Mouse (Mus musculus) forebrain, postnatal 0 days (tissue): ENCODE results near the gene Piezo1. TPM values are rescaled to one million over a fixed set of nuclear protein-coding genes. Genes with fewer than 3 reads are reported as not detected.
A peak's percentile ranks its signal among the peaks of the same experiment; 100 is the strongest.

Experiments
- ATAC-seq: fragments of 200-750 bp; cut with Nextera tagmentation; 2 replicates; pipeline ENCODE4 v1.8.0; 2017; ENCODE audit warnings: mild to moderate bottlenecking, moderate library complexity
- DNase-seq: peaks from one replicate; pipeline ENCODE4 v3.0.0-alpha.2; 2015
- H3K27ac ChIP-seq: fragments of 300-500 bp; sonication (generic); 2 replicates; pipeline ENCODE4 v1.5.1; 2014; ENCODE audit warnings: low read depth, mild to moderate bottlenecking, antibody characterized with exemption, low read length, moderate library complexity, mixed read lengths
- H3K27me3 ChIP-seq: fragments of 300-500 bp; sonication (generic); 2 replicates; pipeline ENCODE4 v1.6.1; 2014; ENCODE audit warnings: mild to moderate bottlenecking, low read length, mixed read lengths; ENCODE audit not compliant: insufficient read depth
- H3K36me3 ChIP-seq: fragments of 300-500 bp; sonication (generic); 2 replicates; pipeline ENCODE4 v1.6.1; 2014; ENCODE audit warnings: mild to moderate bottlenecking, moderate library complexity; ENCODE audit not compliant: insufficient read depth
- H3K4me1 ChIP-seq: fragments of 300-500 bp; sonication (generic); 2 replicates; pipeline ENCODE4 v1.6.1; 2014; ENCODE audit warnings: antibody characterized with exemption; ENCODE audit not compliant: insufficient read depth
- H3K4me2 ChIP-seq: fragments of 300-500 bp; sonication (generic); 2 replicates; pipeline ENCODE4 v1.6.1; 2014; ENCODE audit warnings: low read depth, mild to moderate bottlenecking, moderate library complexity
- H3K4me3 ChIP-seq: fragments of 300-500 bp; sonication (generic); 2 replicates; pipeline ENCODE4 v1.5.1; 2014; ENCODE audit warnings: low read depth, low read length, mixed read lengths
- H3K9ac ChIP-seq: fragments of 300-500 bp; sonication (generic); 2 replicates; pipeline ENCODE4 v1.6.1; 2014; ENCODE audit warnings: mild to moderate bottlenecking
- H3K9me3 ChIP-seq: fragments of 300-500 bp; sonication (generic); 2 replicates; pipeline ENCODE4 v1.6.1; 2016; ENCODE audit warnings: low read length
- CTCF ChIP-seq: sonication (generic); IDR thresholded peaks from 2 replicates; pipeline ENCODE4 v1.5.1; 2016; ENCODE audit warnings: antibody characterized with exemption, control low read depth, low read depth
- WGBS: fragments of 180-500 bp; shearing (Covaris S2); extraction: QIAGEN DNeasy Blood & Tissue Kit; methylation state at CpG from one replicate; pipeline ENCODE4 v1.1.7; 2014; 5-methylcytosine and 5-hydroxymethylcytosine counted together
- polyA plus RNA-seq: library from polyadenylated mRNA; unstranded; fragments of >200 nt; fragmentation: Nextera tagmentation; extraction: Ambion mirVana; gene quantifications from 2 replicates; pipeline ENCODE4 v1.2.1, GENCODE M21; 2015
- total RNA-seq: library from RNA; depleted of rRNA; stranded (reverse); fragments of >200 nt; gene quantifications from 2 replicates; pipeline ENCODE4 v1.2.3, GENCODE M21; 2014

The Piezo1 gene
- total and polyA plus RNA-seq, 2 experiments from 2014 or later: 1.4 to 15.1 TPM

GRCm38 (mm10) chr8:122474951-122475560 lies 76.1 kb downstream of the Piezo1 start:
- peak overlapping the region; percentile 72; the same call in 1 of the 2 replicates for H3K27ac ChIP-seq
- WGBS: 13% methylated on average over 16 of the region's 16 CpGs

GRCm38 (mm10) chr8:122473911-122474421 lies 77.2 kb downstream of the Piezo1 start:
- WGBS: 84% methylated on average over 8 of the region's 8 CpGs

More at GRCm38 (mm10) chr8:122474951-122475560, 76.1 kb downstream of the Piezo1 start:
- Histone ChIP-seq H3K9ac (peak overlapping the region; percentile 91), H3K27me3 (no peaks in the 10 kb centered on the region), H3K36me3 (peaks cover 43% of the 10 kb centered on the region), H3K4me2 (peak overlapping the region; percentile 89), H3K4me1 (peaks cover 16% of the 10 kb centered on the region; the same call in 1 of the 2 replicates), H3K4me3 (peak overlapping the region; percentile 93), H3K9me3 (no peaks in the 10 kb centered on the region)
- DNase-seq (no peak), ATAC-seq (no peak)
- no peak for TF ChIP-seq CTCF

GRCm38 (mm10) chr8:122470691-122471090 lies 80.4 kb downstream of the Piezo1 start:
- no peak for ATAC-seq
- H3K36me3 ChIP-seq: peaks cover 45% of the 10 kb centered on the region
- no peak overlapping the region for H3K4me2 ChIP-seq
- no peak for DNase-seq
- no peak overlapping the region for H3K27ac ChIP-seq
- no peaks in the 10 kb centered on the region for H3K27me3 ChIP-seq
- H3K4me3 ChIP-seq: no peak overlapping the region
- no peak overlapping the region for H3K9ac ChIP-seq
- H3K4me1 ChIP-seq: peaks cover 8% of the 10 kb centered on the region; the same call in 1 of the 2 replicates
- no peak for TF ChIP-seq CTCF
- H3K9me3 ChIP-seq: no peaks in the 10 kb centered on the region
- 81% methylated on average over 5 of the region's 5 CpGs for WGBS

More at GRCm38 (mm10) chr8:122473911-122474421, 77.2 kb downstream of the Piezo1 start:
- H3K4me1 ChIP-seq: peaks cover 16% of the 10 kb centered on the region; the same call in 1 of the 2 replicates
- H3K27me3 ChIP-seq: no peaks in the 10 kb centered on the region
- H3K27ac ChIP-seq: no peak overlapping the region
- ATAC-seq (no peak), DNase-seq (no peak)
- TF ChIP-seq CTCF: no peak
- H3K9me3 ChIP-seq: no peaks in the 10 kb centered on the region
- no peak overlapping the region for H3K9ac ChIP-seq
- peaks cover 32% of the 10 kb centered on the region for H3K36me3 ChIP-seq
- no peak overlapping the region for H3K4me2 ChIP-seq
- H3K4me3 ChIP-seq: no peak overlapping the region

GRCm38 (mm10) chr8:122469965-122470364 lies 81.2 kb downstream of the Piezo1 start:
- no peaks in the 10 kb centered on the region for H3K9me3 ChIP-seq
- peaks cover 6% of the 10 kb centered on the region; the same call in 1 of the 2 replicates for H3K4me1 ChIP-seq
- TF ChIP-seq CTCF: no peak
- H3K27ac ChIP-seq: no peak overlapping the region
- H3K4me3 ChIP-seq: no peak overlapping the region
- DNase-seq: no peak
- ATAC-seq: no peak
- H3K36me3 ChIP-seq: peaks cover 45% of the 10 kb centered on the region
- WGBS: 87% methylated on average over 10 of the region's 10 CpGs
- H3K4me2 ChIP-seq: no peak overlapping the region
- no peaks in the 10 kb centered on the region for H3K27me3 ChIP-seq
- H3K9ac ChIP-seq: no peak overlapping the region

- WGBS: 86% methylated on average over 6 of the region's 6 CpGs
- Histone ChIP-seq H3K4me1 (peaks cover under 1% of the 10 kb centered on the region; the same call in 1 of the 2 replicates), H3K4me2 (no peak overlapping the region), H3K27ac (no peak overlapping the region), H3K27me3 (no peaks in the 10 kb centered on the region), H3K4me3 (no peak overlapping the region), H3K9me3 (no peaks in the 10 kb centered on the region), H3K9ac (no peak overlapping the region), H3K36me3 (peaks cover 45% of the 10 kb centered on the region)
- ATAC-seq (no peak), DNase-seq (no peak)
- TF ChIP-seq CTCF: no peak
These were observed 81.7 kb downstream of the Piezo1 start for GRCm38 (mm10) chr8:122469407-122469806.

GRCm38 (mm10) chr8:122467816-122468215 lies 83.3 kb downstream of the Piezo1 start:
- peaks cover 34% of the 10 kb centered on the region for H3K36me3 ChIP-seq
- no peak overlapping the region for H3K4me2 ChIP-seq
- ATAC-seq (no peak), DNase-seq (no peak)
- WGBS: 93% methylated on average over 13 of the region's 13 CpGs
- H3K4me1 ChIP-seq: no peaks in the 10 kb centered on the region
- no peak for TF ChIP-seq CTCF
- H3K9ac ChIP-seq: no peak overlapping the region
- H3K27me3 ChIP-seq: no peaks in the 10 kb centered on the region
- H3K9me3 ChIP-seq: no peaks in the 10 kb centered on the region
- H3K27ac ChIP-seq: no peak overlapping the region
- H3K4me3 ChIP-seq: no peak overlapping the region

- H3K9ac ChIP-seq: no peak overlapping the region
- ATAC-seq (no peak), DNase-seq (no peak)
- no peaks in the 10 kb centered on the region for H3K9me3 ChIP-seq
- no peak overlapping the region for H3K27ac ChIP-seq
- H3K27me3 ChIP-seq: peaks cover 22% of the 10 kb centered on the region
- peaks cover 23% of the 10 kb centered on the region for H3K36me3 ChIP-seq
- H3K4me2 ChIP-seq: no peak overlapping the region
- WGBS: 73% methylated on average over 7 of the region's 7 CpGs
- no peak for TF ChIP-seq CTCF
- H3K4me3 ChIP-seq: no peak overlapping the region
- H3K4me1 ChIP-seq: no peaks in the 10 kb centered on the region
These were observed 86.1 kb downstream of the Piezo1 start for GRCm38 (mm10) chr8:122464985-122465384.
